Mouse (Mus musculus) stomach, postnatal 0 days (tissue): ENCODE results near the gene Nln.

Source experiments
- CTCF ChIP-seq: IDR thresholded peaks from 2 replicates; pipeline ENCODE4 v1.5.1; 2016; ENCODE audit warnings: antibody characterized with exemption, low read depth, mild to moderate bottlenecking, moderate library complexity
- EP300 ChIP-seq: optimal IDR thresholded peaks from 2 replicates; pipeline ENCODE3; 2016; ENCODE audit warnings: antibody characterized with exemption

DNA sequence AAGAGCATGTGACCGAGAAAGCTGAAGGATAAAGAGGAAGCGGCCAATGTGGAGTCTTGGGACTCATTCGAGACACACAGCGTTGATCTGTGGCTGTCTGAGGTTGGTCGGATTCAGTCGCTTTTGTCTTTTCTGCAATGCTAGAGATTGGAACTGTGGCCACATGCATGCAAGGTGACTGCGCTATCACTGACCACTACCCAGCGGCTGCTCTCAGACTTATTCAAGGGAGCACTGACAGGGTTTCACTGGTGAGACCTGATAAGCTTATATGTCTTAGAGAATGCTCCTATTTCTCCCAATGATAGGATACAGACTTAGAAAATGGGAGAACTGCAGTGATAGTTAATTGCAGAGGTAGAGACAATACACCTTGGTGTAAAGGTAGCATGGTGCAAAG, 35.2 kb downstream of the Nln start:
- TF ChIP-seq CTCF, result no peak
- TF ChIP-seq EP300, result no peak
